Mouse (Mus musculus): ENCODE data around the gene Ephb4.

The Ephb4 gene

GRCm38 (mm10) chr5:137358382-137358781 is 8.5 kb downstream of the Ephb4 start:
- no peak for DNase-seq (ENCODE audit: low read depth, low spot score)

DNA sequence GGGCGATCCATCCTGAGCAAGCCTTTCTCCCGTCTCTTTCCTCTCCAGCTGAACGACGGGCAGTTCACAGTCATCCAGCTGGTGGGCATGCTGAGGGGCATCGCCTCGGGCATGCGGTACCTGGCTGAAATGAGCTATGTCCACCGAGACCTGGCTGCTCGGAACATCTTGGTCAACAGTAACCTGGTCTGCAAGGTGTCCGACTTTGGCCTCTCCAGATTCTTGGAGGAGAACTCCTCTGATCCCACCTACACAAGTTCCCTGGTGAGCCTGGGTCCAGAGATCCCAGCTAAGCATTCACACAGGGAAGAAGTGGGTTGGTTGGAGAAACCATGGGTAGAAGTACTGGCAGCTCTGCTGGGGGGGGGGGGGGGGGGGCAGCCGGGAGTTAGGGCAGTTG is 19.8 kb downstream of the Ephb4 start:
- DNase-seq (ENCODE audit: low read depth, low spot score), result no peak

GRCm38 (mm10) chr5:137373371-137373950 is 23.6 kb downstream of the Ephb4 start:
- DNase-seq (ENCODE audit: low read depth, low spot score), result no peak

DNA sequence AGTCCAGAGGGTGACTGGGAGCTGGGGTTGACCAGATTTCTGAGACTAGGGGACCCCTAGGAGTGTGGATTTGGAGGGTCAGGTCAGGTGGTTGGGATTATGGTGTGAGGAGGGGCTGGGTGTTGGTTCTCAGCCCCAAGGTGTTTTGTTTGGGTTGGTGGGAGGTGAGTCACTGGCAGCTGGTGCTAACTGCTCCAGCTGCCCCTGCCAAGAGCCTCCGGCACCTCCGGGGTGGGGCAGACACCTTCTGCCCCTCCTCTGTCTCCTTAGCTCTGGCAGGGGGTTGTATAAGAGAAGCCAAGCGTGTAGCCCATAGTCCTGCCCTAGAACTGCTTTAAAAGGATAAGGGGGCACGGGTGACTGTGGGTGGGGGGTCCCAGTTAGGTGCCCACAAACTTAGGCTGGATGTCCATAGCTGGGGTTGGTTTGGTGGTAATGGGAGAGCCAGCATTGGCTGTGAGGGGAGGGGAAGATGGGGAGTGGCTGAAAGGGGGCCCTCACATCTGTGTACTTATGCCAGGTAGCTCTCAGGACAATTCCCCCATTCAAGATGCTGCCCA is 24.7 kb downstream of the Ephb4 start:
- no peak for DNase-seq (ENCODE audit: low read depth, low spot score)

DNA sequence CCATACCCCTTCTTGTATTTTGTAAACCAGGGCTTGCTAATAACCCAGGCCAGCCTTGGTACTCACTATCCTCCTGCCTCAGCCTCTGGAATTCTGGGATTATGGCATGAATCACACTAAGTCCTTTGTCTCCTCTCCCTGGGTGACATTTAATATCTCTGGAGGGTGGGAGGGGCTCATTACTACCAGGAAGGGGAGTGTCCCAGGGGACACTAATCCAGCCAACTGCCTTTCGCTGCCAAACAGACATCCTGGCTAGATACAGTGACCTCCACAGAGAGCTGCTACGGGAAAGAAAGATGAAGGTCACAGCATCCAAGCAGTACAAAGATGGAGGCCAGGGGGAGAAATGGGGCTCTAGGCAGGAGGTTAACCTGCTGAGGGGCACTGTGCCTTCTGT is 25.7 kb downstream of the Ephb4 start:
- DNase-seq (ENCODE audit: low read depth, low spot score), result peak; percentile 82

- peak; percentile 69 for DNase-seq (ENCODE audit: low read depth, low spot score)
Observed at GRCm38 (mm10) chr5:137376198-137376597, 26.3 kb downstream of the Ephb4 start.

- peak; percentile 28 for DNase-seq (ENCODE audit: low read depth, low spot score)
Observed at GRCm38 (mm10) chr5:137376722-137377121, 26.8 kb downstream of the Ephb4 start.

- DNase-seq (ENCODE audit: low read depth, low spot score), result peak; percentile 43
Observed at GRCm38 (mm10) chr5:137377176-137377575, 27.3 kb downstream of the Ephb4 start.

DNA sequence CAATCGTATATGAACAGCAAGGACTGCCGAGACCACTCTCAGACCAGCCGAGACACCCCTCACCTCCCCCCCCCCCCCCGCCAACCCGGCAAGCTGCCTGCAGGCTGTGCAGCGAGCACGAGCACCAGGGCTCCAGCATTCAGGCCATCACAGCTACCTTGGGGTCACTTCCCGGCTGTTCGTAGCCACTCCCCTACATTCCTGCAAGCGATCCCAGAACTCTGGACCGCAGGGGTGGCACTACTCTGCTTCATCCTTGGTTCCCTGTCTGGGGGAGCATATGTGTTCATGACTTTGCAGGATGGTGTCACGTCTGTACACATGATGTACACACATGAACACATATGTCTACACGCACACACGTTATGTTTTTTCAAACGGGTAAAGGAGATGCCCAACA is 27.7 kb downstream of the Ephb4 start:
- no peak for DNase-seq (ENCODE audit: low read depth, low spot score)

GRCm38 (mm10) chr5:137381152-137381551 is 31.2 kb downstream of the Ephb4 start:
- peak; percentile 76 for DNase-seq (ENCODE audit: low read depth, low spot score)

- no peak for DNase-seq (ENCODE audit: low read depth, low spot score)
Observed at GRCm38 (mm10) chr5:137383441-137383840, 33.5 kb downstream of the Ephb4 start.

DNA sequence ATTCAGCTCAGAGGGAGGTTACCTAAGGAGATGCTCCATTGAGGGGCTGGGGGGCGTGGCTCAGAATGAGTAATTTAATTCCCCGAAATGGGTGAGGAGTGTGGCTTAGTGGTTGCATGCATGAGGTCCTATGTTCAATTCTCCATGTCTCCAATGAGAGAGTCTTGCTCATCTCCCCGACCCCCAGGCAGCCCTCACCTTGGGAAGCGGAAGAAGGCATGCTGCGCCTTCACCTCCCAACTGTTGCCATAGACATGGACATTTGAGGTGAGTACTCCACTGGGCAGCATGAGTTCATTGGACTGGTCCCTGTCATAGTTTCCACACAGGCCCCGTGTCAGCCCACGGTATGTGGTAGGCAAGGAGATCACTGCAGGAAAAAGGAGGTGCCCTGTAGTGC is 36.8 kb downstream of the Ephb4 start:
- DNase-seq (ENCODE audit: low read depth, low spot score), result no peak

GRCm38 (mm10) chr5:137391641-137392040 is 41.7 kb downstream of the Ephb4 start:
- DNase-seq (ENCODE audit: low read depth, low spot score), result no peak

DNA sequence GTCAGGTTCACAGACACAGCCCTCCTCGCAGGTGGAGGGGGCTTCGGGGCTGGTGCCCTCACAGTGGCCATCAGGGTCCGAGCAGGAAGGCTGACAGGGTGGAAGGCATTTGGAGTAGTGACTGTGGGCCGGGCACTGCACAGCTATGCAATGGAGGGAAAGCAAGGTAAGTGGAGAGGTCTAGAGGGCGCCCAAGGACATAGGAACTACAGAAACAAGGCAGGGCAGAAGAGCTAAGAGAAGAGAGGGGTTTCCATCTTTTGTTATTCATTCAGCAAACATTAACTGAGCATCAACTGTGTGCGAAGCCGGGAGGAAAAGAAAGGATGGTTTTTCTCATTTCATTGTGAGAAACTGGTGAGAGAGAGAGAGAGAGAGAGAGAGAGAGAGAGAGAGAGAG is 44.5 kb downstream of the Ephb4 start:
- no peak for DNase-seq (ENCODE audit: low read depth, low spot score)

DNA sequence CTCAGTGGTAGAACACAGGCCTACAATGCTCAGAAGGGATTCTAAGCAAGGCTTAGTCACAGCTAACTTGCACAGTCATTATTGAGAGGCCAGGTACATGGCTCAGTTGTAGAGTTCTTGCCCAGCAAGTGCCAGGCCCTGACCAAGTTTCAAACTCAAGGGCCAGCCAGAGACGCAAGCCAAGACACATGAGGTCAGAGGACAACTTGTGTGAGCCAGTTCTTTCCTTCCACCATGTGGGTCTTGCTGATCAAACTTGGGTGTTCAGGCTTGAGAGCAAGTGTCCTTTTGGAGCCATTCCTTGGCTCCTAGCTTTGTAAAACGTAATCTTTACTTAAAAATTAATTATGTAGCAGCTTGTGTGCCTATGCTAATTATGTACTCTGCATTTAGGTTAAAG is 54.2 kb downstream of the Ephb4 start:
- DNase-seq (ENCODE audit: low read depth, low spot score), result no peak

DNA sequence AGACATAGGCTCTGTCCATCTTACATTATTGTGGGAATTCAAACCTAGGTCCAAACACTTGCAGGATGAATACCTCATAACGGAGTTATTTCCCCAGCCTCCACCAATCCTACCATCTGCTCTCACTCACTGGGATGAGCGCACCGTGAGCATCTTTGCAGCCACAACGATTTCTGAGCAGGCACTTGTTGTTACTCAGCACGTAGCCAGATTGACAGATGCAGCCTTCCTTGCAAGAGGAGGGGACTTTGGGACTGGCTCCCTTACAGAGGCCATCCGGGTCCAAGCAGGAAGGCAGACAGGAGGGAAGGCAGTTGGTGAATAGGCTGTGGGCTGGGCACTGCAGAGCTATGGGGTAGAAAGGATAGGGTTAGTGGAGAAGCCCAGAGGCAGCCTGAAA is 59.5 kb downstream of the Ephb4 start:
- no peak for DNase-seq (ENCODE audit: low read depth, low spot score)

DNA sequence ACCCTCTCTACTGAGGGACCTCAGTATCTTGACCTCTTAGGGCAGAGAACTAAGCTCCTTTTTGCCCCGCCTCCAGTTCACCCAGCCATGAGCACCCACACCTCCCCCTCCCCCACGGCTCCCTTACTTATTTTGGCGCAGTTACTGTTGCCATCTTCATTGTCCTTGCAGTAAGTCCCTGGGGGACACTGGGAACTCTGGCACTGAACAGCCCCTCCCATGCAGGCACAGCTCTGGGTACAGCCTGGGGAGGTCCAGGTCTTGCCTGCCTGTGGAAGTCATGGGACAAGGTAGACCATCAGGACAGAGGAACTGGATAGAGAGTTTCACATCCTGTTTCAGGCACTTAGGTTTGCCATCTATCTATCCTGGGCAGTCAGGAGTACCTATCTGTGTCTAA is 60.2 kb downstream of the Ephb4 start:
- DNase-seq (ENCODE audit: low read depth, low spot score), result no peak

DNA sequence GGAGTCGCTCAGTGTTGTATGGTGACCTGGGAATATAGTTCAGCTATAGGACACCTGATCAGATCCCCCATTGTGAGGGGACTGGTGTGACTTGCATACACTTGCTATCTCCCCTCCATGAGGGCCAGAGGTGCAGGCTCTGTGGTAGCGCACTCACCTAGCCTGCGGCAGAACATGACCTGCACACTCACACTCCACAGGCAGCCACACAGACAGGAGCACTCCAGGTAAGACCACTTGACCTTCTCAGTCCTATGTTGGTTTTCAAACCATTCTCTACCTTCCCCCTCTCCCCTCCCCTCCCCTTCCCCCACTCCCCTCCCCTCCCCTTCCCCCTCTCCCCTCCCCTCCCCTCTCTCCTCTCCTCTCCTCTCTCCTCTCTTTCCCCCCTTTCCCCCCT is 60.6 kb downstream of the Ephb4 start:
- no peak for DNase-seq (ENCODE audit: low read depth, low spot score)

GRCm38 (mm10) chr5:137411235-137411634 is 61.3 kb downstream of the Ephb4 start:
- DNase-seq (ENCODE audit: low read depth, low spot score), result no peak

DNA sequence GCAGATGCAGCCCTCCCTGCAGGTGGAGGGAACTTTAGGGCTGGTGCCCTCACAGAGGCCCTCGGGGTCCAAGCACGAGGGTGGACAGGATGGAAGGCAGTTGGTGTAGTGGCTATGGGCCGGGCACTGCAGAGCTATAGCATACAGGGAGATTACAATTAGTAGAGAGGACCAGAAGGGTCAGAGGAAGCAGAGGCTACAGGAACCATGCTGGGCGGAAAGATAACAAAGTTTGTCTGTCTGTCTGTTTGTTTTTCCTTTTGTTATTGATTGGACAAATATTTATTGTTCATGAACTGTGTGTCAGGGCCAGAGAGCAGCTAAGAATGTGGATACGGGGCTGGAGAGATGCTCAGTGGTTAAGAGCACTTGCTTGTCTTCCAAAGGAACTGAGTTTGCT is 64.3 kb downstream of the Ephb4 start:
- no peak for DNase-seq (ENCODE audit: low read depth, low spot score)

GRCm38 (mm10) chr5:137419105-137419504 is 69.2 kb downstream of the Ephb4 start:
- DNase-seq (ENCODE audit: low read depth, low spot score), result no peak

DNA sequence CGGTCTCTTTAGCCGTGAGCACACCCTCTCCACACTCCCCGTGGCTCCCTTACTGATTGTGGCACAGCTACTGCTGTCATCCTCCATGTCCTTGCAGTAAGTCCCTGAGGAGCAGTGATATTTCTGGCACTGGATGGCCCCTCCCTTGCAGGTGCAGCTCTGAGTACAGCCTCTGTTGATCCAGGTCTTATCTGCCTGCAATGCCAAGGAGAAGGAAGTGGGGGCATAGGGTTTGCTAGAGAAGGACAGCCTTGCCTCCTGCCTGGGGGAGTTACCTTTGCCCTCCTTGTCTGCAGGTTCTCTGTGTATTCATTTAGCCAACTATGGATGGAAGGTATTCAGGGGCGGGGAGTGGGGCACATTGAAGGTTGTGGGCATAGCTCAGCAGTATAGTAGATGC is 69.9 kb downstream of the Ephb4 start:
- no peak for DNase-seq (ENCODE audit: low read depth, low spot score)

GRCm38 (mm10) chr5:137425648-137426047 is 75.7 kb downstream of the Ephb4 start:
- peak; percentile 78 for DNase-seq (ENCODE audit: low read depth, low spot score)

All from 3T3-L1 (cell line).